Mouse (Mus musculus) kidney, adult 2 months (tissue): ENCODE measurements at regions not wholly inside any gene's neighbourhood (a gene's known extent, or its start where the extent isn't known, plus 50 kb on each side); places are given as distances from the start of the nearest gene placed in this dataset.
A peak's percentile ranks its signal among the peaks of the same experiment; 100 is the strongest.
"Not testable (repeated sequence)": the region's sequence is repeated elsewhere in the genome, so short reads cannot be mapped to it uniquely, and the experiment has no call there.

Experiments
- DNase-seq: peaks from one replicate; pipeline ENCODE4 v3.0.0; 2021
- H3K27ac ChIP-seq: fragments of 200-500 bp; 2 replicates; pipeline ENCODE4 v1.5.1; 2012; ENCODE audit warnings: low read depth, low read length, control low read depth, inconsistent platforms; ENCODE audit not compliant: insufficient read depth
- H3K27me3 ChIP-seq: fragments of 200-500 bp; replicated peaks from 2 replicates; pipeline ENCODE4 v1.6.1; 2012; ENCODE audit warnings: mild to moderate bottlenecking, moderate library complexity, low read length, inconsistent platforms; ENCODE audit not compliant: control insufficient read depth, insufficient read depth
- H3K36me3 ChIP-seq: fragments of 200-500 bp; 2 replicates; pipeline ENCODE4 v1.6.1; 2012; ENCODE audit warnings: mild to moderate bottlenecking, moderate library complexity, low read length, inconsistent platforms; ENCODE audit not compliant: control insufficient read depth, insufficient read depth
- H3K4me1 ChIP-seq: fragments of 200-500 bp; 2 replicates; pipeline ENCODE4 v1.6.1; 2011; ENCODE audit warnings: low read length; ENCODE audit not compliant: control insufficient read depth, insufficient read depth
- H3K4me3 ChIP-seq: fragments of 200-500 bp; 2 replicates; pipeline ENCODE4 v1.5.1; 2011; ENCODE audit warnings: mild to moderate bottlenecking, low read depth, low read length, control low read depth; ENCODE audit not compliant: insufficient read depth
- CTCF ChIP-seq: fragments of 200-500 bp; conservative IDR thresholded peaks from 2 replicates; pipeline ENCODE4 v1.5.1; 2011; ENCODE audit warnings: low read depth, mild to moderate bottlenecking, control low read depth, low read length, moderate library complexity, mixed read lengths; ENCODE audit not compliant: insufficient read depth, insufficient read length
- POLR2A ChIP-seq: fragments of 200-500 bp; IDR thresholded peaks from one replicate; pipeline ENCODE4 v1.6.1; 2011; ENCODE audit warnings: low read depth, low read length, control low read depth
- WGBS: fragments of 180-500 bp; shearing (Covaris S2); methylation state at CpG from one replicate; pipeline ENCODE4 v1.1.7; 2018; 5-methylcytosine and 5-hydroxymethylcytosine counted together

DNA sequence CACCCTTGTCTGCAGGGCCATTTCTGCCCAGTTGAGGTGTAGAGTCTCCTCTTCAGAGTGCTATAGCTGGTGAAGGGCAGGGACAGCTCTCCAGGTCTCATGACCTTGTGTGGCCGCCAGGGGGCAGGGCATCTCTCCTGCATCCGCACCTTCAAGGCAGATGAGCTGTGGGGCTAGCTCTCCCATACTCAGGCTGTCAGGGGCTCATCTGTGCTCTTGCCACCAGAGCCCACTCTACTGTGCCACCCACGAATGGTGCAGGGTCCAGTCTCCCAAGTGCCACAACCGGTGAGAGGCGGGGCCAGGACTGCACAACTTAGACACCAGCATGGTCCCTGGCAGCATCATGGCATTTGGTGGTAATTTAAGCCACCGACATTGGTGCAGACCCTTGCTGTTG is 111.3 kb downstream of the Syt10 start:
- 40% methylated on average over 6 of the region's 6 CpGs for WGBS
- DNase-seq, result peak; percentile 12

DNA sequence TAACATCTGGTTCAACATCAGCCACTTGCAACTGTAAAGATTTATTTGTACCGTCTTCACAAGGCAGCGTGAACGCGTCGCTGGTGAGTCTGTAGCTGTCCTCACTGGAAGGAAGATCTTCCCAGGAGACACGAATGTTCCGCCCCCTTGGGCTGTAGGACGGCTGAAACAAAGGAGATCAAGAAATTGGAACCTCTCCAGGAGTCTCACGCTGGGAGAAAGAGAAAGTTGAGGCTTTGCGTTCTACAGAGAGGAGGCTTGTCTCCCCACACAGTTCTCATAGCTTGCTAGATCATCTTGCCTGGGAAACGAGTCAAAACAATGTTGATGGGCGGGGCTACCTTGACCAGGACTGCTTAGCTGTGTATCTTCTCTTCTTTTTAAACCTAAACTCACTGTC is 117.3 kb downstream of the Syt10 start:
- no peak for DNase-seq
- TF ChIP-seq POLR2A (no peak), CTCF (no peak)
- no peak overlapping the region for H3K27ac ChIP-seq
- H3K27me3 ChIP-seq, result no peaks in the 10 kb centered on the region
- WGBS, result 55% methylated on average over 12 of the region's 12 CpGs
- no peaks in the 10 kb centered on the region for H3K36me3 ChIP-seq
- H3K4me1 ChIP-seq, result no peaks in the 10 kb centered on the region
- no peak overlapping the region for H3K4me3 ChIP-seq

More for the DNA sequence above, 111.3 kb downstream of the Syt10 start:
- no peak for TF ChIP-seq POLR2A
- peak; percentile 64 for TF ChIP-seq CTCF
- Histone ChIP-seq H3K27ac (no peak overlapping the region), H3K4me3 (no peak overlapping the region), H3K4me1 (no peaks in the 10 kb centered on the region), H3K27me3 (no peaks in the 10 kb centered on the region), H3K36me3 (no peaks in the 10 kb centered on the region)

DNA sequence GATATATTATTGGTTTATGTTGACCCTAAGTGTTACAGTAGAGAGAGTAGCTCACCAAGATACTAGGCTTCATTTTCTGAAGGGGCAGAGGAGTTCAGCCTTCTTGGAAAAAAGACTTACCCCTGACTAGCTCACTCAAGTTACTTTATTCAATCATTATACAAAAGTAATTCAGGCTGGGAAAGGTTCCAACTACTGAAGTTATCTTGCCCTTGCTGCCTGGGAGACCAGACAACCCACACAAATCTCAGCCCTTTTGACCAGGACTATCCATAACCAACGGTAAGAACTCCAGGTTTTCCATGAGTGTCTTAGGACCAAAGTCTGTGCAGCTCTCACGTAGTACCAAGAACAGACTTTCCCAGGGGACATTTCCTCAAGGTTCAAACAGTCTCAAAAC is 105.5 kb upstream of the Rabl2 start:
- Histone ChIP-seq H3K4me3 (no peak overlapping the region), H3K27me3 (no peaks in the 10 kb centered on the region), H3K36me3 (no peaks in the 10 kb centered on the region), H3K4me1 (no peaks in the 10 kb centered on the region), H3K27ac (no peak overlapping the region)
- peak; percentile 67 for DNase-seq
- 47% methylated on average over 2 of the region's 2 CpGs for WGBS
- TF ChIP-seq POLR2A (no peak), CTCF (no peak)

DNA sequence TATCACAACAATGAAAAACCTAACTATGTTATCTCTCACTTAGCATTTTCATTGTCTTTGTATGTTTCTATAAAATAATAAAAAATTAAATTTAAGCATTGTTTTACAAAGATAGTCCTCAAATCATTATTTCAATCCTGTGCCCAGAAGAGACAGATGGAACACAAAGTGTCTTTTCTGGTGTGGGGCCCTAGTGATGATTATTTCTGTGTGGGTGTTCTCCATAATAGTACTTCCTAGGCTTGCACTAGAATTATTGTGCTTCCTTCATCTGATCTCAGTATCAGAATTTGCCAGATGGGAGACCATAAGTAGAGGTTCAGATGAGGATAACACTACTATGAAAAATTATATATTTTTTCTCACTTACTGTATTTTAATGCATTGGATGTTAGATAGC is 84.6 kb upstream of the Rabl2 start:
- Histone ChIP-seq H3K4me1 (no peaks in the 10 kb centered on the region), H3K4me3 (no peak overlapping the region), H3K36me3 (no peaks in the 10 kb centered on the region), H3K27ac (no peak overlapping the region), H3K27me3 (no peaks in the 10 kb centered on the region)
- TF ChIP-seq CTCF (no peak), POLR2A (no peak)
- no peak for DNase-seq

DNA sequence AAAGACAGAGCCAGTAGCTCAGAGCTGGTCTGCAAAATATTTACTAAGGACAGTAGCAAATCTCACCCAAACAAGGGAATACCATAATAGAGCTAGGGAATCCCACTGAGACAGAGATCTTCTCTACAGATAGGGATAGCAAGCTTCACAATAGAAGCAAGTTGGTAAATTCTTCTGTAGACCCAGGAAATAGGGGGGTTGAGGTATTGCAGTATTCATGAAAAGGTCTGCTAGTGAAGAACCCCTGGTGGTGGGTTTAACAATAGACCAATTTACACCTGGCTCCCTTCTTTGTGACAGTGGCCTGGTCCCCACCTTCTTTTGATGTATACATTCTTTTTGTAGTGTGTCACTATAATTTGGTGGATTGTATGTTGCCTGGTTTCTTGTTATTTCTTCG is 64.8 kb upstream of the Rabl2 start:
- H3K4me3 ChIP-seq, H3K27me3 ChIP-seq, H3K4me1 ChIP-seq, H3K36me3 ChIP-seq, H3K27ac ChIP-seq, DNase-seq: not testable (repeated sequence)
- WGBS, result 89% methylated on average over 1 of the region's 1 CpGs
